7 mouse cellular contexts compared by ENCODE assay signal in genomic region chr17:23924531-23925007, GRCm38 (mm10). TPM values are rescaled to one million over a fixed set of nuclear protein-coding genes. Genes with fewer than 3 reads are reported as not detected.
DNase-seq lines count a peak whose midpoint lies in the region; ATAC-seq and TF ChIP-seq lines count a peak whose summit lies in the region.

No protein-coding gene starts in this region.

- peak overlapping the region; percentile 74 for H3K27ac ChIP-seq in embryonic facial prominence, embryonic 11.5 days (replicated peaks; ENCODE audit: low read depth, low read length)
- H3K27ac ChIP-seq in kidney, adult 2 months (ENCODE audit: insufficient read depth, low read depth, low read length), result no peak overlapping the region
- H3K27ac ChIP-seq in limb, embryonic 12.5 days, result peak overlapping the region; percentile 92
- H3K27ac ChIP-seq in midbrain, embryonic 15.5 days, result peak overlapping the region; percentile 88
- H3K27ac ChIP-seq in spleen, adult 2 months (ENCODE audit: insufficient read depth, low read length), result peak overlapping the region; percentile 53

- no peaks in the 10 kb centered on the region for H3K9me3 ChIP-seq in embryonic facial prominence, embryonic 11.5 days (replicated peaks; ENCODE audit: control insufficient read depth, low read length)
- no peaks in the 10 kb centered on the region for H3K9me3 ChIP-seq in limb, embryonic 12.5 days
- H3K9me3 ChIP-seq in midbrain, embryonic 15.5 days, result no peaks in the 10 kb centered on the region

- peak; percentile 98 for ATAC-seq in embryonic facial prominence, embryonic 11.5 days (replicated peaks; ENCODE audit: insufficient number of reproducible peaks, low FRiP score, low TSS enrichment, low read depth)
- peak; percentile 98 for ATAC-seq in limb, embryonic 12.5 days (ENCODE audit: insufficient number of reproducible peaks, insufficient read depth, low FRiP score, low TSS enrichment, low read depth)
- peak; percentile 98 for ATAC-seq in midbrain, embryonic 15.5 days (replicated peaks)

- peaks cover 2% of the 10 kb centered on the region; the same call in 1 of the 2 replicates for H3K4me1 ChIP-seq in embryonic facial prominence, embryonic 11.5 days (ENCODE audit: control insufficient read depth, insufficient read depth, low read length)
- H3K4me1 ChIP-seq in kidney, adult 2 months (ENCODE audit: control insufficient read depth, insufficient read depth, low read length), result no peaks in the 10 kb centered on the region
- H3K4me1 ChIP-seq in limb, embryonic 12.5 days (replicated peaks), result peaks cover 8% of the 10 kb centered on the region
- peaks cover 8% of the 10 kb centered on the region for H3K4me1 ChIP-seq in midbrain, embryonic 15.5 days
- H3K4me1 ChIP-seq in spleen, adult 2 months (ENCODE audit: control insufficient read depth, insufficient read depth, insufficient read length), result peaks cover 3% of the 10 kb centered on the region

- no peaks in the 10 kb centered on the region for H3K27me3 ChIP-seq in embryonic facial prominence, embryonic 11.5 days (ENCODE audit: control insufficient read depth, insufficient read depth, low read length)
- no peaks in the 10 kb centered on the region for H3K27me3 ChIP-seq in kidney, adult 2 months (replicated peaks; ENCODE audit: control insufficient read depth, insufficient read depth, low read length)
- no peaks in the 10 kb centered on the region for H3K27me3 ChIP-seq in limb, embryonic 12.5 days
- no peaks in the 10 kb centered on the region for H3K27me3 ChIP-seq in midbrain, embryonic 15.5 days (replicated peaks)
- H3K27me3 ChIP-seq in spleen, adult 2 months (ENCODE audit: control insufficient read depth, insufficient read depth, low read length), result no peaks in the 10 kb centered on the region

- peak overlapping the region; percentile 54 for H3K4me3 ChIP-seq in embryonic facial prominence, embryonic 11.5 days (ENCODE audit: low read depth, low read length)
- peak overlapping the region; percentile 93 for H3K4me3 ChIP-seq in kidney, adult 2 months (ENCODE audit: insufficient read depth, low read depth, low read length)
- peak overlapping the region; percentile 53 for H3K4me3 ChIP-seq in limb, embryonic 12.5 days (replicated peaks)
- peak overlapping the region; percentile 67 for H3K4me3 ChIP-seq in midbrain, embryonic 15.5 days
- peak overlapping the region; percentile 70 for H3K4me3 ChIP-seq in spleen, adult 2 months (ENCODE audit: extremely low read depth, insufficient read depth, insufficient read length)

- H3K9ac ChIP-seq in embryonic facial prominence, embryonic 11.5 days (replicated peaks; ENCODE audit: low read length), result peak overlapping the region; percentile 71
- peak overlapping the region; percentile 60 for H3K9ac ChIP-seq in limb, embryonic 12.5 days (replicated peaks)
- peak overlapping the region; percentile 58 for H3K9ac ChIP-seq in midbrain, embryonic 15.5 days

- DNase-seq in adrenal gland, postnatal 14 days, result peak; percentile 94
- peak; percentile 92 for DNase-seq in embryonic facial prominence, embryonic 11.5 days (ENCODE audit: low spot score)
- peak; percentile 96 to 97 for DNase-seq in heart, adult 18-20 months
- peak; percentile 97 for DNase-seq in kidney, adult 2 months
- peak; percentile 65 to 85 for DNase-seq in spleen, adult 2 months (ENCODE audit: low read depth in 1 of 2, low spot score in 2 of 2)

- WGBS in embryonic facial prominence, embryonic 11.5 days, result under 1% methylated on average over 29 of the region's 29 CpGs
- WGBS in kidney, adult 2 months, result 0% methylated on average over 29 of the region's 29 CpGs
- under 1% methylated on average over 29 of the region's 29 CpGs for WGBS in limb, embryonic 12.5 days
- WGBS in midbrain, embryonic 15.5 days, result under 1% methylated on average over 29 of the region's 29 CpGs
- WGBS in spleen, adult 2 months, result under 1% methylated on average over 29 of the region's 29 CpGs

- peak overlapping the region; percentile 72 for H3K4me2 ChIP-seq in embryonic facial prominence, embryonic 11.5 days (ENCODE audit: low read depth, low read length)
- peak overlapping the region; percentile 61 for H3K4me2 ChIP-seq in limb, embryonic 12.5 days
- H3K4me2 ChIP-seq in midbrain, embryonic 15.5 days, result peak overlapping the region; percentile 88

- TF ChIP-seq POLR2A in kidney, adult 2 months (IDR thresholded peaks at IDR 0.05; ENCODE audit: low read depth, low read length), result peak; percentile 53
- TF ChIP-seq POLR2A in spleen, adult 2 months (IDR thresholded peaks at IDR 0.05; ENCODE audit: low read depth, low read length), result peak; percentile 61

- no peaks in the 10 kb centered on the region for H3K36me3 ChIP-seq in embryonic facial prominence, embryonic 11.5 days (replicated peaks; ENCODE audit: control insufficient read depth, insufficient read depth, low read depth, low read length)
- no peaks in the 10 kb centered on the region for H3K36me3 ChIP-seq in kidney, adult 2 months (ENCODE audit: control insufficient read depth, insufficient read depth, low read length)
- H3K36me3 ChIP-seq in limb, embryonic 12.5 days, result no peaks in the 10 kb centered on the region
- no peaks in the 10 kb centered on the region for H3K36me3 ChIP-seq in midbrain, embryonic 15.5 days (replicated peaks)
- no peaks in the 10 kb centered on the region for H3K36me3 ChIP-seq in spleen, adult 2 months (ENCODE audit: control insufficient read depth, insufficient read depth, low read length)

- TF ChIP-seq CTCF in kidney, adult 2 months (conservative IDR thresholded peaks at IDR 0.05; ENCODE audit: insufficient read depth, insufficient read length, low read depth, low read length), result no peak
- TF ChIP-seq CTCF in spleen, adult 2 months (IDR thresholded peaks at IDR 0.05; ENCODE audit: extremely low read depth, insufficient read depth, insufficient read length, insufficient replicate concordance), result no peak

RNA-seq across cellular contexts. Expression of gene Dcpp3, which starts 7.3 kb away (rescaled TPM):
- total RNA-seq in adrenal gland, postnatal 14 days (2021), result not detected in 2 replicates
- not detected in 2 replicates for polyA plus RNA-seq in embryonic facial prominence, embryonic 11.5 days (2014; fragmentation: Nextera tagmentation; extraction: Ambion mirVana)
- total RNA-seq in heart, adult 18-20 months (2021), result not detected
- polyA plus RNA-seq in kidney, adult 2 months (2012; rRNA removed), result not detected in 2 replicates
- not detected in 2 replicates for polyA plus RNA-seq in limb, embryonic 12.5 days (2016; fragmentation: Nextera tagmentation; extraction: Ambion mirVana)
- not detected in 2 replicates for polyA plus RNA-seq in midbrain, embryonic 15.5 days (2015; fragmentation: Nextera tagmentation; extraction: Ambion mirVana)
- not detected in 2 replicates for polyA plus RNA-seq in spleen, adult 2 months (2012; rRNA removed)

RNA-seq across cellular contexts. Expression of gene Sbp, which starts 16.9 kb away (rescaled TPM):
- not detected in 2 replicates for total RNA-seq in adrenal gland, postnatal 14 days (2021)
- not detected in 2 replicates for polyA plus RNA-seq in embryonic facial prominence, embryonic 11.5 days (2014; fragmentation: Nextera tagmentation; extraction: Ambion mirVana)
- total RNA-seq in heart, adult 18-20 months (2021), result not detected
- polyA plus RNA-seq in kidney, adult 2 months (2012; rRNA removed), result not detected in 2 replicates
- not detected in 2 replicates for polyA plus RNA-seq in limb, embryonic 12.5 days (2016; fragmentation: Nextera tagmentation; extraction: Ambion mirVana)
- not detected in 2 replicates for polyA plus RNA-seq in midbrain, embryonic 15.5 days (2015; fragmentation: Nextera tagmentation; extraction: Ambion mirVana)
- polyA plus RNA-seq in spleen, adult 2 months (2012; rRNA removed), result not detected in 2 replicates

RNA-seq across cellular contexts. Expression of gene Sbpl, which starts 30.5 kb away (rescaled TPM):
- not detected in 2 replicates for total RNA-seq in adrenal gland, postnatal 14 days (2021)
- polyA plus RNA-seq in embryonic facial prominence, embryonic 11.5 days (2014; fragmentation: Nextera tagmentation; extraction: Ambion mirVana), result not detected in 2 replicates
- not detected for total RNA-seq in heart, adult 18-20 months (2021)
- polyA plus RNA-seq in kidney, adult 2 months (2012; rRNA removed), result not detected in 2 replicates
- not detected in 2 replicates for polyA plus RNA-seq in limb, embryonic 12.5 days (2016; fragmentation: Nextera tagmentation; extraction: Ambion mirVana)
- polyA plus RNA-seq in midbrain, embryonic 15.5 days (2015; fragmentation: Nextera tagmentation; extraction: Ambion mirVana), result not detected in 2 replicates
- not detected in 2 replicates for polyA plus RNA-seq in spleen, adult 2 months (2012; rRNA removed)

RNA-seq across cellular contexts. Expression of gene Dcpp2, which starts 43.9 kb away (rescaled TPM):
- total RNA-seq in adrenal gland, postnatal 14 days (2021), result not detected in 2 replicates
- not detected in 2 replicates for polyA plus RNA-seq in embryonic facial prominence, embryonic 11.5 days (2014; fragmentation: Nextera tagmentation; extraction: Ambion mirVana)
- not detected for total RNA-seq in heart, adult 18-20 months (2021)
- polyA plus RNA-seq in kidney, adult 2 months (2012; rRNA removed), result not detected in 2 replicates
- polyA plus RNA-seq in limb, embryonic 12.5 days (2016; fragmentation: Nextera tagmentation; extraction: Ambion mirVana), result not detected in 2 replicates
- not detected in 2 replicates for polyA plus RNA-seq in midbrain, embryonic 15.5 days (2015; fragmentation: Nextera tagmentation; extraction: Ambion mirVana)
- not detected in 2 replicates for polyA plus RNA-seq in spleen, adult 2 months (2012; rRNA removed)

RNA-seq across cellular contexts. Expression of gene Dcpp1, which starts 43.9 kb away (rescaled TPM):
- total RNA-seq in adrenal gland, postnatal 14 days (2021), result not detected in 2 replicates
- not detected in 2 replicates for polyA plus RNA-seq in embryonic facial prominence, embryonic 11.5 days (2014; fragmentation: Nextera tagmentation; extraction: Ambion mirVana)
- total RNA-seq in heart, adult 18-20 months (2021), result not detected
- not detected in 2 replicates for polyA plus RNA-seq in kidney, adult 2 months (2012; rRNA removed)
- not detected in 2 replicates for polyA plus RNA-seq in limb, embryonic 12.5 days (2016; fragmentation: Nextera tagmentation; extraction: Ambion mirVana)
- not detected in 2 replicates for polyA plus RNA-seq in midbrain, embryonic 15.5 days (2015; fragmentation: Nextera tagmentation; extraction: Ambion mirVana)
- polyA plus RNA-seq in spleen, adult 2 months (2012; rRNA removed), result not detected in 2 replicates
